Mouse (Mus musculus): Measurements from ENCODE around the gene Pik3r6.
A peak's percentile ranks its signal among the peaks of the same experiment; 100 is the strongest.

Pik3r6 gene

GRCm38 (mm10) chr11:68583906-68584480 is 81.2 kb downstream of the Pik3r6 start:
- no peak for DNase-seq (ENCODE audit: low spot score)

DNA sequence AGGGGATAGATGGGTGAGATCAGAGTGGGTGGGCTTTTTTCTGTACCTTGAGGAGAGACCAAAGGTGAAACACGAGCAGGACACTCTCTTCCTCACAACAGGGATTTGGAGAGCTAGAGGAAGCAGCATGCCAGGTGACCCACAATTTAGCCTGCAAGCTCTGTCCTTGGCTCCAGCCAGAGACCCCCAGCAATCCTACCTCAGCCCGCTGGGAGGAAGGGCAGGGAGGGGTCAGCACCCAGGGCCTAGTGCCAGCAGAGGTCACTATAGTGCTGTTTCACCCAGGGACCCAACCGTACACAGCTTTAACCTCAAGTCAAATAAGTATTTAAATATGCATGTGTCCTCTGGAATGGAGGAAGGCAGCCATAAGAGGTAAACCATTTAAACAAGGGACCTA is 83.1 kb downstream of the Pik3r6 start:
- no peak for DNase-seq (ENCODE audit: low spot score)

- DNase-seq (ENCODE audit: low spot score): no peak
These were observed 83.9 kb downstream of the Pik3r6 start, which contains the start of gene Ccdc42 for GRCm38 (mm10) chr11:68586721-68587120. Gene Ccdc42, plus strand, starts transcription at chr11:68587021.

DNA sequence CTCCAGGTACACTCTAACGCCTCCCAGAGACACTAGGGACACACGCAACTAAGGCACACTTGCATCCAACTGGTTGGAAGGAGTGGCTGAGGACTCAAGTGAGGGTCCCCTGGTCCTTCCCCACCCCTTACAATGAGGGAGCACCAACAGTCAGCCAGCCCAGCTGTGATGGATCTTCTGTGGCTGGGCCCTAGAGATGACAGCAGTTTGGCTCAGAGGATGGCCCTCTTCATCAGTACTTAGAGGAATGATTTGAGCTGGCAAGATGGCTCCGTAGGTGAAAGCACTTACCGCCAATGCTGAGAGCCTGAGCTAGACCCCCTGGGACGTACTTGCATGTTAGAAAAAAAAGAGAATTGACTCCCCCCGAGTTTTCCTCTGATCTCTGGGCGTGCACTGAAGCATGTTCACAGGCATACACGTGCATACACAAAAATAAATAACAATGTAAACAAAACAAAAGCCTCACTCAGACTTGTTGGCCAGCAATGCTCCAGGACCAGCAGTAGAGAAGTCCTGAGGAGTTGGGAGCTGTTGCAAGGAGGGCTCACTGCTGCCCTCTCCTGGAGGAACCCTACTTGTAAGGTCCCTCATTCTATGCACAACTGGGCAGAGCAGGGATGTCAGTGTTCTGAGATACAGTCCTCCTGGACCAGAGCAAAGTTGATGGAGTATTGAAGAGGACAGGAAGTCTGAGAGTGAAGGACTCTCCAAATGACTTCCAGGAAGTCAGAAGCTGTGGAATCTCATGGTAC is 86.4 kb downstream of the Pik3r6 start:
- peak; percentile 77 for DNase-seq (ENCODE audit: low spot score)

GRCm38 (mm10) chr11:68591708-68592107 is 88.9 kb downstream of the Pik3r6 start:
- no peak for DNase-seq (ENCODE audit: low spot score)

GRCm38 (mm10) chr11:68593247-68593646 is 90.4 kb downstream of the Pik3r6 start:
- DNase-seq (ENCODE audit: low spot score): no peak

GRCm38 (mm10) chr11:68597912-68598311 is 95.1 kb downstream of the Pik3r6 start:
- no peak for DNase-seq (ENCODE audit: low spot score)

DNA sequence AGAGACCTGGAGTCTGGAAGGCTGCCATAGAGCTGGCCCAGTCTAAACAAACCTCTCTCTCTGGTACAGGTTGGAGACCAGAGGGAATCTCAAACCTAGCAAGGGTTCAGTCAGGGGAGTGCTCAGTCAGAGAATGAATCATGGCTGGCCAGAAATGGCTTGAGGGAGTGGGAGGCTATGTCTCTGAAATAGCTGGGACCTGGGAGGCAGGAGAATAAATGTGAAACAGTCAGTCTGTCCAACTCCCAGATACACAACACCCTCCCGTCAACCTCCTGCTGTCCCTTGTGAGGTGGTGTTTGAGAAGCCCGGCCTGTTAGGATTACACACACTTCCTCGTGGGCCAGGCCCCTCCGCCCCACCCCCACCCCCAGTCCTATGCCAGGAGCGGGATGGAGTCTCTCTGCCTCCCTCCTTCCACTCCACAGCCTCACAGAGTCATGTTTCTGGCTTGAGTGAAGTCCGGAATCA is 97.8 kb downstream of the Pik3r6 start:
- no peak for DNase-seq (ENCODE audit: low spot score)

DNA sequence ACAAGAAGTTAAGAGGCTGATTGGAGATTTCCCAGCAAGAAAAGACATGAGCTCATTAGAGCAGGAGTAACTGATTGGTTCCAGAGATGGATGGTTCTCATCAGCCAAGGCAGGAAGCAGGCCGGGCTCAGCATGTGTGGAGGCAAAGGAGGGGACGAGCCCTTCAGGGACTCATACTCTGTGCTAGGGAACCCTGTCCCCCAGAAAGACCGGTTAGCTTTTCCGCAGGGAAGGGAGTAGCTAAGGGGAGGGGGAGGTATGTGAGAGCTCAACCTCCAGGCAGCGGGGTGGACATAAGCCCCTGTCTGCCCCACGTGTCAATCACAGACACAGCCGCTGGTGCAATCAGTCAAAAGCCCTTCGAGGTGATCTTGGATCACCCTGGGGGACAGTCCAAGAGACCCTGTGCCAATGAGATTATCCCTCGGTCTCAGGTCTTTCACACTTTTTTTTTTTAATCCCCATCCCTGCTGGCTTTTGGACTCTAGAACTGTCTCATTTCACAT is 98.7 kb downstream of the Pik3r6 start:
- DNase-seq (ENCODE audit: low spot score): no peak

All from left cerebral cortex, adult 11 months (tissue).